Mouse (Mus musculus) ES-E14 (cell line): ENCODE results near the gene Dhrs7b. TPM values are rescaled to one million over a fixed set of nuclear protein-coding genes. Genes with fewer than 3 reads are reported as not detected.
"Not testable (repeated sequence)": the region's sequence is repeated elsewhere in the genome, so short reads cannot be mapped to it uniquely, and the experiment has no call there.

Source experiments
- DNase-seq: peaks from one replicate; pipeline ENCODE4 v3.0.0-alpha.2; 2013; ENCODE audit warnings: low read depth, low spot score
- H3K27ac ChIP-seq: 2 replicates; pipeline ENCODE4 v1.5.1; 2012; ENCODE audit warnings: low read depth, mild to moderate bottlenecking, low read length, moderate library complexity, mixed read lengths; ENCODE audit not compliant: poor library complexity, insufficient read depth, severe bottlenecking
- H3K36me3 ChIP-seq: 2 replicates; pipeline ENCODE4 v1.6.1; 2012; ENCODE audit warnings: mild to moderate bottlenecking, low read length, moderate library complexity, mixed read lengths; ENCODE audit not compliant: control insufficient read depth, poor library complexity, insufficient read depth, severe bottlenecking
- H3K4me1 ChIP-seq, 2 experiments: fragments of 150-350 bp in 1 of 2; sonication (generic) in 1 of 2; 2 replicates each; pipeline ENCODE4 v1.6.1; 2012; ENCODE audit warnings: low read length in 2 of 2, mild to moderate bottlenecking in 1 of 2, mixed read lengths in 1 of 2; ENCODE audit not compliant: control insufficient read depth in 2 of 2, insufficient read depth in 2 of 2, poor library complexity in 1 of 2
- H3K4me3 ChIP-seq, 2 experiments: fragments of 150-350 bp in 1 of 2; sonication (generic) in 1 of 2; 2 replicates each; pipeline ENCODE4 v1.5.1; 2012; ENCODE audit warnings: low read length in 2 of 2, low read depth in 1 of 2, mild to moderate bottlenecking in 1 of 2, mixed read lengths in 1 of 2; ENCODE audit not compliant: insufficient read depth in 1 of 2, poor library complexity in 1 of 2, severe bottlenecking in 1 of 2
- H3K9ac ChIP-seq: 2 replicates; pipeline ENCODE4 v1.6.1; 2012; ENCODE audit warnings: low read depth, mild to moderate bottlenecking, low read length, mixed read lengths; ENCODE audit not compliant: poor library complexity, insufficient read depth, severe bottlenecking
- H3K9me3 ChIP-seq: fragments of 150-350 bp; sonication (generic); 2 replicates; pipeline ENCODE4 v1.6.1; 2012; ENCODE audit warnings: low read depth, mild to moderate bottlenecking, low read length; ENCODE audit not compliant: control insufficient read depth, insufficient read depth
- CHD2 ChIP-seq: IDR thresholded peaks from 2 replicates; pipeline ENCODE4 v1.6.1; 2014; ENCODE audit warnings: mild to moderate bottlenecking, low read depth, low read length, inconsistent platforms
- HCFC1 ChIP-seq: IDR thresholded peaks from 2 replicates; pipeline ENCODE4 v1.6.1; 2012; ENCODE audit warnings: low read length, inconsistent platforms, borderline replicate concordance; ENCODE audit not compliant: insufficient read depth
- MAFK ChIP-seq: IDR thresholded peaks from 2 replicates; pipeline ENCODE4 v1.6.1; 2014; ENCODE audit warnings: mild to moderate bottlenecking, low read depth, low read length, inconsistent platforms; ENCODE audit not compliant: insufficient read depth
- ZC3H11A ChIP-seq: IDR thresholded peaks from 2 replicates; pipeline ENCODE4 v1.6.1; 2012; ENCODE audit warnings: low read depth, mild to moderate bottlenecking, inconsistent platforms, low read length, borderline replicate concordance
- ZNF384 ChIP-seq: IDR thresholded peaks from 2 replicates; pipeline ENCODE4 v1.6.1; 2012; ENCODE audit warnings: low read depth, low read length, inconsistent platforms
- in situ Hi-C, 2 experiments: fragments of 600-800 bp; cut with MboI; formaldehyde crosslinking; loops; one replicate each; pipeline ENCODE4 v1.15.1; 2025; ENCODE audit warnings: low sequenced_read_pairs in 2 of 2, inconsistent platforms in 1 of 2; ENCODE audit not compliant: unreplicated experiment in 2 of 2
- total RNA-seq: library from RNA; depleted of rRNA; stranded (reverse); fragments of 300-350 nt; gene quantifications from 2 replicates; pipeline ENCODE4 v1.2.3, GENCODE M21; 2012

Gene Dhrs7b
- total RNA-seq, 1 experiment = 102 TPM

DNA sequence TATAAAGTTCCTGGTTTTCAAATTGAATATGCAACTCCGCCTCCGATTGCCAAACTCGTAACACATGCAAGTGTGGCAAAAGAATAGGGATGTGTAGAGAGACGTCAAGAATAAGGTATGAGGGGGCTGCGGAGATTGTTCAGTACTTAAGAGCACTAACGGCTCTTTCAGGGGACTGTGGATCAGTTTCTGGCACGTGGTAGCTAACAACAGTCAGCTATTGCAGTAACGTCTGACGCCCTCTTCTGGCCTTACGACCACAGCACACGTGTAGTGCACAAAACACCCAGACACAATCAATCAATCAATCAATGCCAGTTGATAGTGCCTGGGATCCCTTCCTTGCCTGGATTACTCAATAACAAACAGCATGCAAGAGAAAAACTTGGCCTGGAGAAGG, 49.0 kb downstream of the Dhrs7b start:
- Histone ChIP-seq H3K4me1 (peaks cover 8 to 11% of the 10 kb centered on the region in 2 experiments; a peak in 2 of 4 replicates), H3K36me3 (peaks cover 13% of the 10 kb centered on the region), H3K27ac (peak overlapping the region; percentile 87; the same call in 1 of the 2 replicates), H3K4me3 (peak overlapping the region; percentile 86 to 100), H3K9me3 (no peaks in the 10 kb centered on the region), H3K9ac (peak overlapping the region; percentile 100)
- TF ChIP-seq ZNF384 (no peak), CHD2 (no peak), MAFK (0 out of 2 replicates have a peak, but pooled peaks have one; percentile 25), HCFC1 (peak; percentile 75; the same call in 1 of the 2 replicates), ZC3H11A (peak; percentile 61)
- in situ Hi-C loops = no loop called here
- DNase-seq = peak; percentile 71

GRCm38 (mm10) chr11:60880559-60880958, 50.1 kb downstream of the Dhrs7b start:
- H3K36me3 ChIP-seq = peaks cover 9% of the 10 kb centered on the region
- H3K27ac ChIP-seq = no peak overlapping the region
- peaks cover 8 to 12% of the 10 kb centered on the region in 2 experiments; a peak in 2 of 4 replicates for H3K4me1 ChIP-seq
- H3K4me3 ChIP-seq = no peak overlapping the region
- H3K9ac ChIP-seq = no peak overlapping the region
- no peak for DNase-seq
- H3K9me3 ChIP-seq = no peaks in the 10 kb centered on the region
- TF ChIP-seq ZC3H11A (no peak), MAFK (no peak), CHD2 (no peak), ZNF384 (no peak), HCFC1 (no peak)
- in situ Hi-C loops = no loop called here

- no peaks in the 10 kb centered on the region for H3K36me3 ChIP-seq
- peaks cover 3 to 6% of the 10 kb centered on the region in 2 experiments for H3K4me1 ChIP-seq
- H3K4me3 ChIP-seq = no peak overlapping the region
- no peak overlapping the region for H3K27ac ChIP-seq
- no peak overlapping the region for H3K9ac ChIP-seq
- in situ Hi-C loops = no loop called here
- DNase-seq = no peak
- TF ChIP-seq MAFK (no peak), ZC3H11A (no peak), ZNF384 (no peak), HCFC1 (no peak), CHD2 (no peak)
- H3K9me3 ChIP-seq = no peaks in the 10 kb centered on the region
Measured at GRCm38 (mm10) chr11:60882386-60882785, 52.0 kb downstream of the Dhrs7b start.

DNA sequence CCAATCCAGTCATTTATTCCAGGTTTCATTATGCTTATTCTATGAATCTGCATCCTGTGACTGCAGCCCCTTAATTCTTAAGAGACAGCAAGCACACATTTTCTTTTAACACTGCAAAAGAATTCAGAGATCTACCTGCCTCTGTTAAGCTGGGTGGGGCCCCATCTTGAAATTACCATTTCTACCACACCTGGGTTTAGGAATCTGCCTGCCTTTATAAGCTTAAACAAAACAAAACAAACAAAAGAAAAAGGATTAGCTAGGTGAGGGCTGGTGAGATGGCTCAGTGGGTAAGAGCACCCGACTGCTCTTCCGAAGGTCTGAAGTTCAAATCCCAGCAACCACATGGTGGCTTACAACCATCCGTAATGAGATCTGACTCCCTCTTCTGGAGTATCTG, 56.6 kb downstream of the Dhrs7b start:
- peak; percentile 53 for DNase-seq
- H3K9me3 ChIP-seq, in situ Hi-C loops, H3K27ac ChIP-seq, H3K9ac ChIP-seq, H3K36me3 ChIP-seq, H3K4me3 ChIP-seq: not testable (repeated sequence)
- peaks cover 3 to 13% of the 10 kb centered on the region in 2 experiments for H3K4me1 ChIP-seq

DNA sequence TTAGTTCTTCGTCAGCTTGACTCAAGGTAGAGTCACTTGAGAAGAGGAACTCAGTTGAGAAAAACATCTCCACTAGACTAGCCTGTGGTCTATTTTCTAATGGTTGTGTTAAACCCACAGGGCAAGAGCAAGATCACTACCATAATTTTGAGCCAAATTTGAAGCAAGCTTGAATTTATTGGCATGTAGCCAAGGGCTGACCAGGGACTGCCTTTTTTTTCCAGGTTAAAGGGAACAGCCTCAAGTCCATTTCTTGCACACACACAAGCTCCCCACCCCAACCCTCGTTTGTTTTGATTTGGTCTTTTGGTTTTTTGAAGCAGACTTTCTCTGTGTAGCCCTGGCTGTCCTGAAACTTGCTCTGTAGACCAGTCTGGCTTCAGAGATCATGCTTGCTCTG, 59.4 kb downstream of the Dhrs7b start:
- no peak overlapping the region for H3K4me3 ChIP-seq
- H3K9me3 ChIP-seq = no peaks in the 10 kb centered on the region
- H3K27ac ChIP-seq = no peak overlapping the region
- no peaks in the 10 kb centered on the region for H3K36me3 ChIP-seq
- peaks cover 3 to 10% of the 10 kb centered on the region in 2 experiments for H3K4me1 ChIP-seq
- H3K9ac ChIP-seq = no peak overlapping the region
- DNase-seq = no peak
- TF ChIP-seq CHD2 = no peak
- TF ChIP-seq MAFK = no peak
- no peak for TF ChIP-seq ZNF384
- no peak for TF ChIP-seq ZC3H11A
- TF ChIP-seq HCFC1 = no peak
- in situ Hi-C loops = no loop called here
